Mouse (Mus musculus): ENCODE measurements around the gene Acta2. TPM values are rescaled to one million over a fixed set of nuclear protein-coding genes. Genes with fewer than 3 reads are reported as not detected.

Acta2 gene
- polyA plus RNA-seq, 1 experiment from 2014 or later, result 787 TPM

DNA sequence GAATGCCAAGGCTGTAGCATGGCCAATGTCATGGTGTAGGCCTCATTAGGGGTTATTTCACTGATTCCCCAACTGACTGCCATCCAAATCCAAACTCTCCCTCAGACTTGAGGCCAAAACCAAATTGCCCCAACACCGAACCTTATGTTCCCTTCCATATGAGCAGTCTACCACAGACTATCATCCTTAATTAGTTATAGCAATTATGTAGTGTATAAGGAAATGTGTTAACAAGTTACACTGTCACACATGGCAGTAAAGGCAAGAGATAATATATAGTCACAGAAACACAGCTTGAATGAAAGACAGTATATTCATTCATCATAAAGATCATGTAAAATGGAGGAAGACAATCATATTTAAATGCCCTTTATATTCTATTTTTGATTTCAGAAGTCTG, 17.7 kb upstream of the Acta2 start:
- no peak for TF ChIP-seq CTCF (IDR thresholded peaks at IDR 0.05)
- H3K27me3 ChIP-seq, result no peaks in the 10 kb centered on the region
- ChIA-PET CTCF (interaction anchor here (1.5 kb wide), 1 partner anchor 10 kb away, joined by 3 read pairs; no protein-coding TSS in a partner anchor), POLR2A (no interaction called here)
- in situ Hi-C loops (cut with MboI; ENCODE audit: low pct_unique_long_range_greater_than_20kb), result no loop called here
- DNase-seq (ENCODE audit: low read depth, low spot score) (no peak), ATAC-seq (no peak)

DNA sequence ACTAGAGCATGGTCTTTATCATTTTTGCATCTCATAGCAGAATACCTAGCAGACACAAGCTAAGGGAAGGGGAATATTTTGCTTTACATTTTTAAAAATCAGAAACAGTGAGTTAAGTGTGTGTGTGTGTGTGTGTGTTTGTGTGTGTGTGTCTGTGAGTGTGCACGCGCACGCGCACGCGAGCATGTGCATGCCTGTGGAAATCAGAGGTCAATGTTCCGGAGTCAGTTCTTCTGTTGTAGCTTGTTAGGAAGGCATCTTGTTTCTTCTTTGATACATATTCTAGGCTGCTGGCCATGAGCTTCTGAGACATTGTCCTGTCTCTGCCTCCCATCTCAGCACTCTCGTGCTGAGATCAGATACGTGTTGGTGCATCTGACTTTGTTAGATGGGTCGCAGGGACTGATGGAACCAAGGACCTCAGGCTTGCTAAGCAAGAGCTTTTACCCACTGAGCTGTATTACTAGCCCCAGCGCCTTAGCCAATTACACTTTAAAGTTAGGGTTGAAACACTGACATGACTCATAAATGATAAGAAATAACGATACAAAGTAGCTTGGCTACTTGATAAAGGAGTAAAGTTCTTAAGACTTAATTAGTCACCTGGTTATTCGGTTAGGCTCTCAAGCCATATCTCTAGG, 15.6 kb upstream of the Acta2 start:
- no peak for ATAC-seq
- POLR2A ChIA-PET, result no interaction called here
- in situ Hi-C loops (cut with MboI; ENCODE audit: low pct_unique_long_range_greater_than_20kb), result no loop called here
- H3K27me3 ChIP-seq, result no peaks in the 10 kb centered on the region
- TF ChIP-seq CTCF (IDR thresholded peaks at IDR 0.05), result no peak
- CTCF ChIA-PET, result interaction anchor here (0.8 to 2.4 kb wide), 4 partner anchors 13 to 135 kb away, joined by 3 to 14 read pairs (median 3); partner anchors contain the start of gene Acta2
- no peak for DNase-seq (ENCODE audit: low read depth, low spot score)

DNA sequence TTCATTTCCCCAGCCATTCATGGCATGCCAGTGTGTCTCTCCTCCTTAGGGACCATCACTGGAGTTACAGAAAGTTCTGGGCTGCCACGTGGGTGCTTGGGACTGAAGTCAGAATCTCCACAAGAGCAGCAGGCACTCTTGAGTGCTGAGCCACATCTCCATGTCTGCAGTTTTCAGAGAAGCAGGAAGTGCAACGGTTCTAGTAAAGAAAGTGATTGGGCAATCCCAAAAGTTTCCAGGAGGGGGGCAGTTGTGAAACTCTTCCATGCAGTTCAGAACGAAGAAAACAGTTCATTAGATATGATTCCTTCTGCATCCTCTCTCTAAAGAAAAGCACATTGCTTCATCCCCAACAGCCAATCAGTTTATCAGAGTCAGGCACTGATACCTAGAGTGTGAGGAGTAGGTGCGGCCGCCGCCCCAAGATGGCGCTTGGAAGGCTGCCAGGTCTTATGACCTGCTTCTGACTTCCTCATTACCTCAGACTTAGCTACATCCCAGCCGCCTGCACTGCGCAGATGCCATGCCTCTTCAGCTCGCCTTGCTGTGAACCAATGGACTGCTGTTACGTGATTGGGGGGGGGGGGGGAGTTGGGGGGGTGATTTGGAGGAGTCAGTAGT, 14.8 kb upstream of the Acta2 start:
- ChIA-PET CTCF (interaction anchor here (1.1 to 2.4 kb wide), 2 partner anchors 14 to 46 kb away, joined by 3 to 14 read pairs; no protein-coding TSS in a partner anchor), POLR2A (no interaction called here)
- H3K27me3 ChIP-seq, result no peaks in the 10 kb centered on the region
- DNase-seq (ENCODE audit: low read depth, low spot score) (no peak), ATAC-seq (no peak)
- TF ChIP-seq CTCF (IDR thresholded peaks at IDR 0.05), result no peak
- in situ Hi-C loops (cut with MboI; ENCODE audit: low pct_unique_long_range_greater_than_20kb), result no loop called here

DNA sequence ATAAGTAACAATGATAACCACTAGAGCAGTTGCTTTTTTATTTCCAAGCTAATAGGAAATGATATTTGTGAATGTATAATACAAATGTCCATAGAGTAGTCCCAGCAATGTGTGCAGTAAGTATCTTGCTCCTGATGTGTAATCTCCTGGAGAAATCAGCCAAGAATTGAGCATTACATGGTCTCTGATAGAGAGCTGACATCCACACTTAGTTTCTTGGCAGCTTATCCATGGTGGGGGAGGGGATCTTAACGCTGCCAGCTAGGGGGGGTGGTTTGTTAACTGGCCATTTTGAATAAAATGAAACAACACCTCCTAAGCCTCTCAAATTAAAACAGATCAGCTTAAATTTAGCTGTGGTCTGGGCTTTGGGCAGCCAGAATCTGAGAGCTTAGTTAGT, 13.6 kb upstream of the Acta2 start:
- no peak for ATAC-seq
- no peaks in the 10 kb centered on the region for H3K27me3 ChIP-seq
- CTCF ChIA-PET, result interaction anchor here (1.1 kb wide), 1 partner anchor 8 kb away, joined by 4 read pairs; no protein-coding TSS in a partner anchor
- DNase-seq (ENCODE audit: low read depth, low spot score), result no peak
- in situ Hi-C loops (cut with MboI; ENCODE audit: low pct_unique_long_range_greater_than_20kb), result no loop called here
- no peak for TF ChIP-seq CTCF (IDR thresholded peaks at IDR 0.05)
- POLR2A ChIA-PET, result no interaction called here

DNA sequence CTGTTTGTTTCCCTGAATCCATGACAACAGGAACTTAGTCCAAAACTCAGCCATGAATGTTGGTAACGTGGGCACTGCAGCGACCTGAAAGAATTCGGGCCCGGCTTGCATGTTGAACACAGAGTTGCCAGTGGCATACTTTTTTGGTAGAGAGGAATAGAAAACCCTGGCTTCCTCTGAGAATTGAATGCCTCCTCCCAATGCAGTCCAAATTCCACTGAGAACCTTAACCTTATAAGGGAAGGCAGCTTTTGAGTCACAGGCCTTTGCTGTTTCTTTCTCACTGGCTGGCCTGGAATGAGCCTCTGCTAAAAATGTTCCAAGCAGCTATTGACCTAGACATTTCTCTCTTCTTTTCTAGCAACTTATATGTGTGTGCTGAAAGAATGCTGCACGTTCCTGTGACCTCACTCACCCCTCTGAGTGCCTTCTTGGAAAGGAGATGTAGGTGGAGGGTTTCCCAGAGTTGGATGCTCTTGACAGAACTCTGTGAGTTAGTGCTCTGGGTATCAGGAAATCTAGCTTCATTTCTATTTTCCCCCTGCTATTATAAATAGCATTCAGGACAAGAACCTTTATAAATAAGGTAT, 10.3 kb upstream of the Acta2 start:
- no peaks in the 10 kb centered on the region for H3K27me3 ChIP-seq
- ATAC-seq, result peak; percentile 86
- POLR2A ChIA-PET, result interaction anchor here (0.7 to 1.0 kb wide), 3 partner anchors 12 to 19 kb away, joined by 3 to 4 read pairs (median 3); no protein-coding TSS in a partner anchor
- no peak for DNase-seq (ENCODE audit: low read depth, low spot score)
- CTCF ChIA-PET, result interaction anchor here (1.2 to 4.4 kb wide), 7 partner anchors 9 to 22 kb away, joined by 3 to 21 read pairs (median 5); partner anchors contain the start of gene Acta2
- no peak for TF ChIP-seq CTCF (IDR thresholded peaks at IDR 0.05)
- in situ Hi-C loops (cut with MboI; ENCODE audit: low pct_unique_long_range_greater_than_20kb), result no loop called here

- no peak for TF ChIP-seq CTCF (IDR thresholded peaks at IDR 0.05)
- ATAC-seq (no peak), DNase-seq (ENCODE audit: low read depth, low spot score) (no peak)
- no peaks in the 10 kb centered on the region for H3K27me3 ChIP-seq
- in situ Hi-C loops (cut with MboI; ENCODE audit: low pct_unique_long_range_greater_than_20kb), result no loop called here
- ChIA-PET CTCF (interaction anchor here (1.4 to 4.4 kb wide), 2 partner anchors 9 to 13 kb away, joined by 5 to 21 read pairs; partner anchors contain the start of gene Acta2), POLR2A (no interaction called here)
These were observed 7.0 kb upstream of the Acta2 start for GRCm38 (mm10) chr19:34262273-34262974.

GRCm38 (mm10) chr19:34256936-34257335, 1.5 kb upstream of the Acta2 start:
- ChIA-PET CTCF (interaction anchor here (0.9 to 2.7 kb wide), 3 partner anchors 9 to 28 kb away, joined by 3 to 7 read pairs (median 3); no protein-coding TSS in a partner anchor), POLR2A (no interaction called here)
- in situ Hi-C loops (cut with MboI; ENCODE audit: low pct_unique_long_range_greater_than_20kb), result no loop called here
- ATAC-seq (no peak), DNase-seq (ENCODE audit: low read depth, low spot score) (no peak)
- no peak for TF ChIP-seq CTCF (IDR thresholded peaks at IDR 0.05)
- H3K27me3 ChIP-seq, result no peaks in the 10 kb centered on the region

DNA sequence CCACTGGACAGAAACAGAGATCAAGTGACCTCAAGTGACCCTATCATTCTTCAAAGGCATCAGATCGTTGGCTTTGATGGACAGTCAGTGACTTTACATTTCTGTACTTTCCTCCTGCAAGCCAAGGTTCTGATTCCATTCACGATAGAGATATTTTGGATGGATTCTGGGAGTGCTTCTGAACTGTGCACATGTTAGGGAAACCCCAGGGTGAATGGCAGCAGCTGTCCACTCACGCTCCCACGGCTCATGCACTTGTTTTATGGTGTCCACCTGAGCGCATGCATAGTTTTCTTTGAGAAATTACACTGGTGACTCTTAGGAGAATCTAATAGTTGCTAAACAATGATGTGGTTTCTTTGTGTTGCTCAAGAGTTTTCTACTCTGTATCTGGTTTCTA, 759 bp upstream of the Acta2 start:
- in situ Hi-C loops (cut with MboI; ENCODE audit: low pct_unique_long_range_greater_than_20kb), result no loop called here

GRCm38 (mm10) chr19:34254101-34254879, 1.1 kb downstream of the Acta2 start:
- DNase-seq (ENCODE audit: low read depth, low spot score), result no peak
- no peaks in the 10 kb centered on the region for H3K27me3 ChIP-seq
- in situ Hi-C loops (cut with MboI; ENCODE audit: low pct_unique_long_range_greater_than_20kb), result loop anchor here (5.0 kb wide), 1 partner anchor 33 kb away; no protein-coding TSS in a partner anchor
- CTCF ChIA-PET, result interaction anchor here (1.0 to 5.5 kb wide), 8 partner anchors 10 to 49 kb away, joined by 3 to 23 read pairs (median 4); no protein-coding TSS in a partner anchor
- peak; percentile 46 for ATAC-seq
- POLR2A ChIA-PET, result interaction anchor here (0.6 to 1.2 kb wide), 3 partner anchors 29 to 49 kb away, joined by 3 to 6 read pairs (median 4); no protein-coding TSS in a partner anchor
- no peak for TF ChIP-seq CTCF (IDR thresholded peaks at IDR 0.05)

More for the DNA sequence above, 759 bp upstream of the Acta2 start:
- POLR2A ChIA-PET, result no interaction called here
- ATAC-seq, result no peak
- no peaks in the 10 kb centered on the region for H3K27me3 ChIP-seq
- no peak for TF ChIP-seq CTCF (IDR thresholded peaks at IDR 0.05)
- CTCF ChIA-PET, result interaction anchor here (0.9 to 5.5 kb wide), 5 partner anchors 8 to 41 kb away, joined by 3 to 21 read pairs (median 3); no protein-coding TSS in a partner anchor
- DNase-seq (ENCODE audit: low read depth, low spot score), result no peak
